Mouse (Mus musculus) olfactory bulb, adult 2 months (tissue): ENCODE measurements around the gene Zbtb7a.

Experiments
- CTCF ChIP-seq: fragments of 200-500 bp; IDR thresholded peaks from 2 replicates; pipeline ENCODE4 v1.5.1; 2012; ENCODE audit warnings: low read depth, mild to moderate bottlenecking, low read length, moderate library complexity; ENCODE audit not compliant: insufficient read depth
- POLR2A ChIP-seq: fragments of 200-500 bp; IDR thresholded peaks from 2 replicates; pipeline ENCODE4 v1.6.1; 2012; ENCODE audit warnings: mild to moderate bottlenecking, low read depth, low read length, moderate library complexity; ENCODE audit not compliant: insufficient read depth

DNA sequence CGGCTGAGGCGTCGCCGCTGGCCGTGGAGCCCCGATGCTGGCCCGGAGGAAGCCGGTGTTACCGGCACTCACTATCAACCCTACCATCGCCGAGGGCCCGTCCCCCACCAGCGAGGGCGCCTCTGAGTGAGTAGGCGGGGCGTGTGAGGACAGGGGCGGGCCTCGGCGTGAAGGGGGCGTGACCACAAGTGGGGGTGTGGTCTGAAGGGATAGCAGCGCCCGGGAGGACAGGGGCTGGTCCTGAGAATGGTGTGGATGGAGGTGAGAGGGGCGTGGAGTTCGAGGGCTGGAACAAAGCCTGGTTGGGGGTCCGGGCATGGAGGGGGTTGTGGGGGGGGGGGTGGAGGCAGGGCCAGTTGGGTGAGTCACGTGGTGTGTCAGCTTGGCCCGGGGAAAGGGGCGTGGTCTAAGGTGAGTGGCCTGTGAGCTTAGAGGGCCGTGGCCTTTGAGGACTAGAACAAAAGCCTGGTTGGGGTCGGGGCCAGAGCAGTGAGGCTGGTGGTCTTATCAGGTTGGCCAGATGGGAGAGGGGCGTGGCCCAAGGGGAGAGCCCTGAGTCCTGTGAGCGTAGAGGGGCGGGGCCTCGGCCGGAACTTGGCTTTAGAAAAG lies 28.8 kb upstream of the Zbtb7a start:
- TF ChIP-seq POLR2A (no peak), CTCF (no peak)
